Mouse (Mus musculus) heart, adult 18-20 months (tissue): ENCODE results near the gene Lhx1. TPM values are rescaled to one million over a fixed set of nuclear protein-coding genes. Genes with fewer than 3 reads are reported as not detected.

Experiments
- DNase-seq, 2 experiments: peaks; one replicate each; pipeline ENCODE4 v3.0.0; 2021 to 2022; ENCODE audit warnings: mixed read lengths in 1 of 2
- total RNA-seq, 2 experiments: library from RNA; stranded (reverse); gene quantifications; 2 replicates each; pipeline ENCODE4 v1.2.3; 2021

Lhx1 gene
- total RNA-seq, 2 experiments from 2014 or later: not detected

- no peak for DNase-seq
Measured at GRCm38 (mm10) chr11:84481661-84482060, 43.7 kb downstream of the Lhx1 start.

- DNase-seq: no peak
Measured at GRCm38 (mm10) chr11:84480451-84480850, 44.9 kb downstream of the Lhx1 start.

- no peak for DNase-seq
Measured at GRCm38 (mm10) chr11:84476641-84477040, 48.7 kb downstream of the Lhx1 start.

- no peak for DNase-seq
Measured at GRCm38 (mm10) chr11:84475991-84476390, 49.3 kb downstream of the Lhx1 start.

GRCm38 (mm10) chr11:84473093-84473667 lies 52.2 kb downstream of the Lhx1 start:
- no peak for DNase-seq

Other genes starting within 250 kb of the Lhx1 start
- 10 to 100 TPM; 14.1 to 15.8 TPM for gene Aatf, start 12.0 kb downstream of the Lhx1 start, total RNA-seq